Mouse (Mus musculus) heart, adult 2 months (tissue): ENCODE measurements at regions not wholly inside any gene's neighbourhood (a gene's known extent, or its start where the extent isn't known, plus 50 kb on each side); places are given as distances from the start of the nearest gene placed in this dataset.

Source experiments
- CTCF ChIP-seq: fragments of 200-600 bp; IDR thresholded peaks from 2 replicates; pipeline ENCODE4 v1.8.1; 2022; ENCODE audit warnings: antibody characterized with exemption, mild to moderate bottlenecking, moderate library complexity
- EP300 ChIP-seq: fragments of 200-500 bp; IDR thresholded peaks from 2 replicates; pipeline ENCODE4 v1.6.1; 2011; ENCODE audit warnings: low read depth, low read length, control low read depth; ENCODE audit not compliant: insufficient read depth
- POLR2A ChIP-seq: fragments of 200-500 bp; IDR thresholded peaks from 2 replicates; pipeline ENCODE4 v1.6.1; 2011; ENCODE audit warnings: mild to moderate bottlenecking, low read depth, low read length, control low read depth; ENCODE audit not compliant: insufficient read depth

DNA sequence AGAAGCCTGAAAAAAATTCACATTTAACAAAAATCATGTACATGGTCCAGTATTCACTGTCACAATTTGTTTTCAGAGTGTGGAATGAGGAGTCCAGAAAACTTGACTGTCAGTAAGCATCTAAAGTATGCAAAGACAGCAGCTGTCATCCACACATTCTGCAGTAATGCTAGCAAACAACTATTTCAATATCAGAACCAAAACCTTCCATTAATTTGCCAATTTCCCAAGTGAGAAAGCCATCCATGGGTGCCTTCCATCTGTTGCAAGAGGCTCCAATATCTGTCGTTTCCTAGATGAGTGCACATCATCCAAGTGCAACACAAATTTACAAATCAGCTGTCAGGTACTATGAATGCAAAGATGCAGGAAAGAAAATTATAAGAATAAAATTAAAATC is 1092.1 kb downstream of the Kcnt2 start:
- TF ChIP-seq POLR2A, result no peak
- no peak for TF ChIP-seq CTCF
- no peak for TF ChIP-seq EP300
